Mouse (Mus musculus): ENCODE measurements around the gene Wnt5a. TPM values are rescaled to one million over a fixed set of nuclear protein-coding genes. Genes with fewer than 3 reads are reported as not detected.

The Wnt5a gene
- polyA plus RNA-seq, 1 experiment, result 10.7 TPM

DNA sequence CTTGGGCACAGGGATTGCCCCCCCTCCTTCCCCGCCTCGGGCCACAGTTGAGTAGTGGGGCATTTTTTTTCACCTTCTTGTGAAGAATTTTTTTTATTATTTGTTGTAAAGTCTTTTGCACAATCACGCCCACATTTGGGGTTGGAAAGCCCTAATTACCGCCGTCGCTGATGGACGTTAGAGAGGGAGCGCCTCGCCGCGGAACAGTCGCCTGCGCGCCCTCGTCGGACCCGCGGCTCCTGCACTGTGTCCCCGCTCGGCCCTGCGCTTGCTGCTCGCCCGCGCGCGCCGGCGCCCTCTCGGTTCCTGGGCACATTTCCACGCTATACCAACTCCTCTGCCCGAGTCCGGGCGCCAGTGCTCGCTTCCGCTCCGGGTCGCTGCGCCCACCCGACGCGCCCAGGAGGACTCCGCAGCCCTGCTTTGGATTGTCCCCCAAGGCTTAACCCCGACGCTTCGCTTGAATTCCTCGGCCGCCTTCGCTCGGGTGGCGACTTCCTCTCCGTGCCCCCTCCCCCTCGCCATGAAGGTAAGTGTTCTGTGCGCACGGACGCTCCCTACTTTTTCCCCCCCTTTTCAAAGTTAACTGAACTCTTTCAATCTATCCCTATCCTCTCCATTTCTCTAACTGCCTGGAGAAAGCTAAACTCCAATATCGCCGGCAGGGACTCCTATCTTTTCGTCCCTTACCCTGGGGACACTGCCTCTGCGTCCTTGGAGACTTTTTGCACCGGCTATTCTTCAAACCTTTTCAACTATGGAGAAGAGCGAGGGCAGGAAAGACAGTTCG, 1.2 kb downstream of the Wnt5a start:
- H3K27ac ChIP-seq (replicated peaks; ENCODE audit: low read depth, low read length), result peak overlapping the region; percentile 20; the same call in 1 of the 2 replicates
- H3K4me3 ChIP-seq (ENCODE audit: insufficient read depth, low read depth, low read length), result peak overlapping the region; percentile 80
- H3K4me1 ChIP-seq (ENCODE audit: control insufficient read depth, insufficient read depth, insufficient read length, low read length), result no peaks in the 10 kb centered on the region

GRCm38 (mm10) chr14:28506376-28506831, 1.9 kb downstream of the Wnt5a start:
- H3K27ac ChIP-seq (replicated peaks; ENCODE audit: low read depth, low read length), result peak overlapping the region; percentile 46
- H3K4me3 ChIP-seq (ENCODE audit: insufficient read depth, low read depth, low read length), result peak overlapping the region; percentile 80
- no peaks in the 10 kb centered on the region for H3K4me1 ChIP-seq (ENCODE audit: control insufficient read depth, insufficient read depth, insufficient read length, low read length)

- H3K27ac ChIP-seq (replicated peaks; ENCODE audit: low read depth, low read length), result peak overlapping the region; percentile 46
These were observed 2.5 kb downstream of the Wnt5a start for GRCm38 (mm10) chr14:28507011-28507410.

GRCm38 (mm10) chr14:28507471-28507870, 2.9 kb downstream of the Wnt5a start:
- H3K4me1 ChIP-seq (ENCODE audit: control insufficient read depth, insufficient read depth, insufficient read length, low read length), result no peaks in the 10 kb centered on the region
- no peak overlapping the region for H3K27ac ChIP-seq (replicated peaks; ENCODE audit: low read depth, low read length)
- peak overlapping the region; percentile 80 for H3K4me3 ChIP-seq (ENCODE audit: insufficient read depth, low read depth, low read length)

More at GRCm38 (mm10) chr14:28507011-28507410, 2.5 kb downstream of the Wnt5a start:
- Histone ChIP-seq H3K4me1 (ENCODE audit: control insufficient read depth, insufficient read depth, insufficient read length, low read length) (no peaks in the 10 kb centered on the region), H3K4me3 (ENCODE audit: insufficient read depth, low read depth, low read length) (peak overlapping the region; percentile 80)

DNA sequence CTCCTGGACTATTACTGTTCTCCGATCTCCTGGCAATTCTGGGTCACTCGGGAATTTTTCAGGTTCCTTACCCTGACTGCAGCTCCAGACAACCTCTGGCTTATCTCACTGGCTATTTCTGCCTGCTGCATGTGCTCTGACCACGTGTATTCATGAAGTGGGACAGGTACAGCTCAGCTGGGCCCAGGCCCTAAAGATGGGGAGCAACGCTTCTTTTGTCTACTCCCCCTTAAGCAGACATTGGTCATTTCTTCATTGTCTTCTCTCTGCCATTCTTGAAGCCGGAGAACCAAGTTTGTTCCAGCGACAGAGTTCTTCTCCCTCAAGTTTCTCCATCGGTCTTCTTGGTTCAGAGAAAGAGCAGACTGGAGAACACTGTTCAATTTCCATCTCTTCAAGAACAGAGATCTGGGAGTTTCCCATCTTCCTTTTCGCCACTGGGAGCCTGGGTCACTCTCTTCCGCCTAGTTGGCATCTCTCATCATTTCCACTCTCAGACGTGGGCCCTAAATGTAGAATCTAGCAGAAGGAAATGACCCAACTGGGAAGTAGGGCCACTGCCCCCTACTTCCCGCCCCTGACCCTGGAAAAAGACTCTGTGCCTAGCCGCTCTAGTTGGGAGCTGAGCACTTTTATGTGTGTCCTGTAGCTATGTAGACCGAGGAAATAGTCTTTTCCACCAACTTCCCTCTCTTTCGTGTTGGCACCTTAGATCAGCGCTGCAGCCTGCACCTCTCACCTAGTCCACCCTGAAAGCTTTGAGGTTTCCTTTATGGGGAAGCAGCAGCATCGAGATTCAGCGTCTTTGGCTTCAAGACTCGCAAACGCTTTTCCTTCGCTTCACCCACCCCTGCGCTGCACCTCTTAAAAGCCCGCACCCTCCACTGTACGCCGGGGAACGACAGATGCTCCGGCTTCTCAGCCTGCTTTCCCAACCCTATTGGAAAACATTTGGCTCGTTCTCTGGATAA, 4.0 kb downstream of the Wnt5a start:
- no peak overlapping the region for H3K27ac ChIP-seq (replicated peaks; ENCODE audit: low read depth, low read length)
- H3K4me1 ChIP-seq (ENCODE audit: control insufficient read depth, insufficient read depth, insufficient read length, low read length), result no peaks in the 10 kb centered on the region
- peak overlapping the region; percentile 32; the same call in 1 of the 2 replicates for H3K4me3 ChIP-seq (ENCODE audit: insufficient read depth, low read depth, low read length)

GRCm38 (mm10) chr14:28509441-28510340, 5.1 kb downstream of the Wnt5a start:
- no peaks in the 10 kb centered on the region for H3K4me1 ChIP-seq (ENCODE audit: control insufficient read depth, insufficient read depth, insufficient read length, low read length)
- peak overlapping the region; percentile 32 for H3K4me3 ChIP-seq (ENCODE audit: insufficient read depth, low read depth, low read length)
- no peak overlapping the region for H3K27ac ChIP-seq (replicated peaks; ENCODE audit: low read depth, low read length)

DNA sequence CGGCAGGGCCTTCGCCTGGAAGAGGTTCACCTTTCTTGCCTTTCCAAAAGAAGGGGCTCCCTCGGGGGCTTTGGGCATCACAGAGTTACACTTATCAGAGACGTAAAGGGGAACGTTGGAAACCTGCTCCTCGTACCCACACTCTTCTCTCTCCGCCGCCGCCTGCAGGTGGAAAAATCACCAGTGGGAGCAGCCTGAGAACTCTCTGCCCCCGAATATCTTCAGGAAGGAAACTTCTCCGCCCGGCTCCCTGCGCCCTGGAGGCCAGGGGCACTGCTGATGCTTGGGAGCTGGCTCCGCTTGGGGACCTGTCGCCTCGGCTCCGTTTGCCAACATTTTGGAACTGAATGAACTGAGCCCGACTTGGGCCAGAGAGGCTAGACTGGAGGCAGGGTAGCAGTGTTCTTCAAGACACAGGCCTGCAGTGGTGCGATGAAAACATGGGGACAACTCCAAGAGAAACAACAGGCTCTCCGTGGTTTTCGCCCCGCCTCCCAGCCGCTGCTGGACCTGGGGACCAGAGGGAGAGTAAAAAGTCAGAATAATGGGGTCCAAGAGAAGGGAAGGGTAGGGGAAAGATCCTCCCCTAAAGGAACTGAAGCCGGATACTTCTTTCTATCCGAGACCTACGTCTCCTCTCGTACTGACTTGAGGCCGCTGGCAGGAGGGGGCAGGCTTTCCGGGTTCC, 5.9 kb downstream of the Wnt5a start:
- peak overlapping the region; percentile 26 for H3K4me3 ChIP-seq (ENCODE audit: insufficient read depth, low read depth, low read length)
- H3K27ac ChIP-seq (replicated peaks; ENCODE audit: low read depth, low read length), result no peak overlapping the region

DNA sequence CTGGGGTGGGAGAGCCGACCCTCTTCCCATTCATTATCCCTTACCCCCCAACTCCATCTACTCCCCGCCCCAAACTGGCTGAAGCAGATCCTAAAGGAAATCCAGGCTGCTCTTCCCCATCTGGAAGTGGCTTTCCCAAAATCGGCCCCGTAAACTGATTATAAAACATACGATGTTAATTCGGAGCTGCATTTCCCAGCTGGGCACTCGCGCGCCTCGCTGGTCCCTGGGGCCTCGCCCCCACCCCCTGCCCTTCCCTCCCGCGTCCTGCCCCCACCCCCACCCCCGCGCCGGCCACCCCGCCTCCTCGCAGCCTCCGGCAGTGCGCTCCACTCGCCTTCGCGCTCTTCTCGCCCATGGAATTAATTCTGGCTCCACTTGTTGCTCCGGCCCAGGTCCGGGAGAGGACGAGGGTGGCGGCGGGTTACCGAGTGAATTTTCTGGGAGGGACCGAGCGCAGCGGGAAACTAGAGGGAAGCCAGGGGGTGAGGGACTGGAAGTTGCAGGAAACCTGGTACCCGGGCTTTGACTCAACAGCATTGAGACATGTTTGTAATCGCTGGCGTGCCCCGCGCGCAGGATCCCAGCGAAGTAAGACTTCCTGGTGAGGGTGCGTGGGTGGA, 6.6 kb downstream of the Wnt5a start:
- no peak overlapping the region for H3K27ac ChIP-seq (replicated peaks; ENCODE audit: low read depth, low read length)
- peak overlapping the region; percentile 26 for H3K4me3 ChIP-seq (ENCODE audit: insufficient read depth, low read depth, low read length)
- no peaks in the 10 kb centered on the region for H3K4me1 ChIP-seq (ENCODE audit: control insufficient read depth, insufficient read depth, insufficient read length, low read length)

More for the DNA sequence above, 5.9 kb downstream of the Wnt5a start:
- H3K4me1 ChIP-seq (ENCODE audit: control insufficient read depth, insufficient read depth, insufficient read length, low read length), result no peaks in the 10 kb centered on the region

DNA sequence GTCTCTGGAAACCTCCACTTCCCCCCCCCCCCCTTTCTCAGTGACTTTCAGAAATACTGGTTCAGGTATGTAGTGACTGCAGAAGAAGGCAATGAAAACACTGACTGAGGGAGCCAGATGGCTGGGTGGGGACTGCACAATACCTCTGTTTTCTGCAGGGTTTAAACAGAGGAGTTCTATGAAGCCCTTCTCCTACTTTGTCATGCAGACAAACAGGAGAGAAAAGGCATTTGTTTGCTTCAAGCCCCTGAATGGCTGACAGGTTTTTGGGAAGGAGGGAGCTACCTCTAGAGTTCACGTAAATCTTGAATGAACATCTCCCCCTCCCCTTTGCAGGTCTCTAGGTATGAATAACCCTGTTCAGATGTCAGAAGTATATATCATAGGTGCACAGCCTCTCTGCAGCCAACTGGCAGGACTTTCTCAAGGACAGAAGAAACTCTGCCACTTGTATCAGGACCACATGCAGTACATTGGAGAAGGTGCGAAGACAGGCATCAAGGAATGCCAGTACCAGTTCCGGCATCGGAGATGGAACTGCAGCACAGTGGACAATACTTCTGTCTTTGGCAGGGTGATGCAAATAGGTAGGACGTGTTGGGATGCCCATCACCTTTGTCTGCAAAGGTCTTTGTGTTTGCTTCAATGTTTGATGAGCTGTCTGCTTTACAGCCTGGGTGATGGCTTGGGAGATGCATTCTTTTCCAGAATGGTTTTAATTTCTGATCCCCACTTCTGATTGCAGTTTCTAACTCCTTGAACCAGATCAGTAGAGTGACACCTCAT, 8.4 kb downstream of the Wnt5a start:
- H3K4me1 ChIP-seq (ENCODE audit: control insufficient read depth, insufficient read depth, insufficient read length, low read length), result no peaks in the 10 kb centered on the region
- H3K27ac ChIP-seq (replicated peaks; ENCODE audit: low read depth, low read length), result no peak overlapping the region
- H3K4me3 ChIP-seq (ENCODE audit: insufficient read depth, low read depth, low read length), result no peak overlapping the region

DNA sequence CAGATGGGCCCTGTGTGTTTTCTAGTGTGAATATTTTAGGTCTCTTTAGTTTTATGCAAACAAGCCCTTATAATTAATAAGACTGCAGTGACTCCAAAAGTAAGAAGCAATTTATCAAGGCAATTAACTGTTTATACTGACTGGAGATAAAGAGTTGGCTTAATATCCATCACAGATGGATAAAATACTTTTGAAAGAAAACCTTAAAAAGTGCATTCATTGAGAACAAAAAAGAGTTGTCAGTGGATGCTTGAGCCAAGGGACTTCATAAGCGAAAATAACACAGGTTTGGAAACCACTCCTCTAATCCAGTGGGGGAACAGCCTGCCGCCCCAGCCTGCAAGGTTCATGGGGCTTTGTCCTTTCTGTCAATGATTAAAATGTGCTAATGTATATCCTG, 9.6 kb downstream of the Wnt5a start:
- H3K27ac ChIP-seq (replicated peaks; ENCODE audit: low read depth, low read length), result no peak overlapping the region
- H3K4me3 ChIP-seq (ENCODE audit: insufficient read depth, low read depth, low read length), result no peak overlapping the region
- no peaks in the 10 kb centered on the region for H3K4me1 ChIP-seq (ENCODE audit: control insufficient read depth, insufficient read depth, insufficient read length, low read length)

GRCm38 (mm10) chr14:28515331-28515730, 10.8 kb downstream of the Wnt5a start:
- no peaks in the 10 kb centered on the region for H3K4me1 ChIP-seq (ENCODE audit: control insufficient read depth, insufficient read depth, insufficient read length, low read length)
- H3K27ac ChIP-seq (replicated peaks; ENCODE audit: low read depth, low read length), result no peak overlapping the region
- no peak overlapping the region for H3K4me3 ChIP-seq (ENCODE audit: insufficient read depth, low read depth, low read length)

DNA sequence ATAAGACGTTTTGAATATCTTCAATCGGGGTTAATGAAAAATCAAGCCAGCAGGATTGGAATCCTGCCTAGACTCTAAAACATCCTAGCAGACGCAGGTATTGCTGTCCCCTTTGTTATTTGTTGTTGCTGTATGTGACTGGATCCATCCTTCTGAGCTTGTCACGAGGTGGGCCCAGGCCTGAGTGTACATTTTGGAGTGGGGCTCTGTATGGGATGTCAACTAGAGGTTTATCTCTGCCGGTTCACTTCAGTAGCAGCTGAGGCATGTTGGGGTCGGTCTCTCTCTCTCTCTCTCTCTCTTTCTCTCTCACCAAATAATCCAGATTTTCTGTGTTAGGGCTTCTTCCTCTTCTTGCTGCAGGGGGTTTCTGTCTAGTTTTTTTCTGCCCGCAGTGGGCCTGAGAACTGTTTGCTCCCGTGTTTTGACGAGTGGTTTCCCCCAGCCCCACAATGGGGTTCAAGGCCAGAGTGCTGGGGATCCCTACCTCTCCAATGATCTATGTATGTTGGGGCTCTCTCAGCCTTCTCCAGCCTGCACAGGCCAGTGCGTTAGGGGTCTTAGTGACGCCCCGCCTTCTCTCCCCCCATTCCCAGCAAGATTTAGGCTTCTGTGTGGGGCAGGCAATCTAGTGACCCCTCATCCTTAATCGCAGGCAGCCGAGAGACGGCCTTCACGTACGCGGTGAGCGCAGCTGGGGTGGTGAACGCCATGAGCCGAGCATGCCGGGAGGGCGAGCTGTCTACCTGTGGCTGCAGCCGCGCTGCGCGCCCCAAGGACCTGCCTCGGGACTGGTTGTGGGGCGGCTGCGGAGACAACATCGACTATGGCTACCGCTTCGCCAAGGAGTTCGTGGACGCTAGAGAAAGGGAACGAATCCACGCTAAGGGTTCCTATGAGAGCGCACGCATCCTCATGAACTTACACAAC, 13.3 kb downstream of the Wnt5a start:
- no peak overlapping the region for H3K27ac ChIP-seq (replicated peaks; ENCODE audit: low read depth, low read length)
- H3K4me3 ChIP-seq (ENCODE audit: insufficient read depth, low read depth, low read length), result no peak overlapping the region
- H3K4me1 ChIP-seq (ENCODE audit: control insufficient read depth, insufficient read depth, insufficient read length, low read length), result no peaks in the 10 kb centered on the region
